Mouse (Mus musculus) lung, adult 2 months (tissue): ENCODE data around the gene Dmbt1.
A peak's percentile ranks its signal among the peaks of the same experiment; 100 is the strongest.

Experiments used
- CTCF ChIP-seq: fragments of 200-500 bp; IDR thresholded peaks from 2 replicates; pipeline ENCODE4 v1.5.1; 2011; ENCODE audit warnings: mild to moderate bottlenecking, low read length, control low read depth; ENCODE audit not compliant: insufficient read depth
- POLR2A ChIP-seq: fragments of 200-500 bp; IDR thresholded peaks from 2 replicates; pipeline ENCODE4 v1.6.1; 2011; ENCODE audit warnings: low read depth, mild to moderate bottlenecking, control low read depth, low read length, borderline replicate concordance; ENCODE audit errors: extremely low read depth

- peak; percentile 17; the same call in 1 of the 2 replicates for TF ChIP-seq CTCF
- TF ChIP-seq POLR2A, result no peak
Observed at GRCm38 (mm10) chr7:130993907-130994306, 37.9 kb upstream of the Dmbt1 start.
